Mouse (Mus musculus) stomach, embryonic 16.5 days (tissue): ENCODE measurements around the gene Rnf111. TPM values are rescaled to one million over a fixed set of nuclear protein-coding genes. Genes with fewer than 3 reads are reported as not detected.
"Not testable (repeated sequence)": the region's sequence is repeated elsewhere in the genome, so short reads cannot be mapped to it uniquely, and the experiment has no call there.

Source experiments
- ATAC-seq: fragments of 200-750 bp; cut with Nextera tagmentation; 2 replicates; pipeline ENCODE4 v1.8.0; 2017; ENCODE audit warnings: moderate number of reproducible peaks, moderate TSS enrichment; ENCODE audit not compliant: insufficient read depth, low FRiP score
- H3K27ac ChIP-seq: fragments of 300-500 bp; sonication (generic); 2 replicates; pipeline ENCODE4 v1.5.1; 2014; ENCODE audit warnings: low read length
- H3K27me3 ChIP-seq: fragments of 300-500 bp; sonication (generic); 2 replicates; pipeline ENCODE4 v1.6.1; 2014; ENCODE audit warnings: low read length, control low read depth, mixed read lengths; ENCODE audit not compliant: control insufficient read depth, insufficient read depth
- H3K36me3 ChIP-seq: fragments of 300-500 bp; sonication (generic); 2 replicates; pipeline ENCODE4 v1.6.1; 2014; ENCODE audit warnings: low read length; ENCODE audit not compliant: control insufficient read depth, insufficient read depth
- H3K4me1 ChIP-seq: fragments of 300-500 bp; sonication (generic); 2 replicates; pipeline ENCODE4 v1.6.1; 2014; ENCODE audit warnings: low read length, control low read depth, mixed read lengths; ENCODE audit not compliant: control insufficient read depth, insufficient read depth
- H3K4me2 ChIP-seq: fragments of 300-500 bp; sonication (generic); 2 replicates; pipeline ENCODE4 v1.6.1; 2014; ENCODE audit warnings: low read depth, low read length, mixed read lengths
- H3K4me3 ChIP-seq: fragments of 300-500 bp; sonication (generic); replicated peaks from 2 replicates; pipeline ENCODE4 v1.5.1; 2014; ENCODE audit warnings: mild to moderate bottlenecking, low read length
- H3K9ac ChIP-seq: fragments of 300-500 bp; sonication (generic); 2 replicates; pipeline ENCODE4 v1.6.1; 2014; ENCODE audit warnings: low read length
- H3K9me3 ChIP-seq: fragments of 300-500 bp; sonication (generic); replicated peaks from 2 replicates; pipeline ENCODE4 v1.6.1; 2016; ENCODE audit warnings: low read length, control low read depth; ENCODE audit not compliant: control insufficient read depth
- WGBS: fragments of 180-500 bp; shearing (Covaris S2); extraction: QIAGEN DNeasy Blood & Tissue Kit; methylation state at CpG from one replicate; pipeline ENCODE4 v1.1.7; 2014; 5-methylcytosine and 5-hydroxymethylcytosine counted together
- polyA plus RNA-seq: library from polyadenylated mRNA; unstranded; fragments of >200 nt; fragmentation: Nextera tagmentation; extraction: Ambion mirVana; gene quantifications from 2 replicates; pipeline ENCODE4 v1.2.1, GENCODE M21; 2015

The Rnf111 gene
- polyA plus RNA-seq, result 20.2 and 20.6 TPM in 2 replicates

- H3K4me3 ChIP-seq, result peak within 1 kb of the TSS; percentile 95
- H3K36me3 ChIP-seq, result no peaks in the 10 kb centered on the region
- H3K27me3 ChIP-seq, result no peaks in the 10 kb centered on the region
- under 1% methylated on average over 45 of the region's 45 CpGs for WGBS
- H3K4me1 ChIP-seq, result peaks cover 11% of the 10 kb centered on the region
- H3K27ac ChIP-seq, result peak within 1 kb of the TSS; percentile 98
- ATAC-seq, result peak; percentile 97
- peak within 1 kb of the TSS; percentile 98 for H3K9ac ChIP-seq
- no peaks in the 10 kb centered on the region for H3K9me3 ChIP-seq
- peak within 1 kb of the TSS; percentile 66 for H3K4me2 ChIP-seq
Observed at GRCm38 (mm10) chr9:70503626-70504041, at the start of gene Rnf111. Rnf111 (minus strand) TSS chr9:70503725.

- H3K36me3 ChIP-seq, result peaks cover 10% of the 10 kb centered on the region; the same call in 1 of the 2 replicates
- WGBS, result 93% methylated on average over 2 of the region's 2 CpGs
- not testable (repeated sequence) for H3K9ac ChIP-seq, H3K9me3 ChIP-seq, H3K27me3 ChIP-seq, H3K4me2 ChIP-seq, ATAC-seq, H3K4me3 ChIP-seq, H3K27ac ChIP-seq, H3K4me1 ChIP-seq
Observed at GRCm38 (mm10) chr9:70552233-70552632, 48.7 kb upstream of the Rnf111 start.

DNA sequence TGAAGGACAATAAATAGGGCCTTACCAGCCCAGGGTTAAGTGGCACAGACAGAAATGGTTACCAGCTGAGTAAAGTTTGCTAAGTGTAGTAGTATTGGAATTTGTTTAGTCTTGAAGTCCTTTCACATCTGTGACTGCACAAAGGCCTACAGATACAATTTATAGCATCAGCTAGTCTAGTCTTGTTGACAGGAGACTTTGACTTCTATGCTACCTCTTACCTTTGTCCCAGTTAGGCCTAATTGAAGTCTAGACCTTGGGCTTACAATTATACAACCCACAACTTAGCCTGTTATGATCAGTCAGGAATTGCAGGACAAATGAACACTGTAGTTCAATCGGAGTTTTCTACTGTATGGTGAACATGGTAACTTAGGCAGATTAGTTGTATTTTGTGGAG, 48.0 kb upstream of the Rnf111 start:
- Histone ChIP-seq H3K27ac (no peak overlapping the region), H3K4me2 (no peak overlapping the region), H3K9me3 (peaks cover 6% of the 10 kb centered on the region; the same call in 1 of the 2 replicates), H3K27me3 (no peaks in the 10 kb centered on the region), H3K9ac (no peak overlapping the region), H3K4me1 (no peaks in the 10 kb centered on the region), H3K36me3 (peaks cover 10% of the 10 kb centered on the region; the same call in 1 of the 2 replicates), H3K4me3 (no peak overlapping the region)
- ATAC-seq, result no peak
- WGBS, result 92% methylated on average over 1 of the region's 1 CpGs

DNA sequence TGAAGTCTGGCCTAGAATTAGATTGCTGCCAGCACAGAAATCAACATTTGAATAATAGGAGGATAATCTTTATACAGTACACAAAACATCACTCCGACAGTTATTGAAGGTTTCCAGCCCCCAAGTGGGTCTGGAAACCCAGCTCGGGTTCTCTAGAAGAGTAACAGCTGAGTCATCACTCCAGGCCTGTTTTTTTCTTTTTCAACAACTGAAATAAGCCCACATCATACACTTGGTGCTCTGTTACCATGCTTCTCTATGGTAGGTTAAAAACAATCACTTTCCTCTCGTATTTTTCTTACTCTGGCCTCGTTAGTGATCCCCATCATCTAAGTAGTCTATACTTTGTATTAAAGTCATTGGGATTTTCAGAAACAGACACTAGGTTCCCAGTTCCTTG, 44.8 kb upstream of the Rnf111 start:
- Histone ChIP-seq H3K4me3 (no peak overlapping the region), H3K27me3 (no peaks in the 10 kb centered on the region), H3K4me1 (peaks cover 7% of the 10 kb centered on the region; the same call in 1 of the 2 replicates), H3K4me2 (no peak overlapping the region), H3K9me3 (peaks cover 3% of the 10 kb centered on the region; the same call in 1 of the 2 replicates), H3K9ac (no peak overlapping the region), H3K27ac (no peak overlapping the region), H3K36me3 (peaks cover 10% of the 10 kb centered on the region; the same call in 1 of the 2 replicates)
- ATAC-seq, result no peak
- WGBS, result 67% methylated on average over 4 of the region's 4 CpGs

DNA sequence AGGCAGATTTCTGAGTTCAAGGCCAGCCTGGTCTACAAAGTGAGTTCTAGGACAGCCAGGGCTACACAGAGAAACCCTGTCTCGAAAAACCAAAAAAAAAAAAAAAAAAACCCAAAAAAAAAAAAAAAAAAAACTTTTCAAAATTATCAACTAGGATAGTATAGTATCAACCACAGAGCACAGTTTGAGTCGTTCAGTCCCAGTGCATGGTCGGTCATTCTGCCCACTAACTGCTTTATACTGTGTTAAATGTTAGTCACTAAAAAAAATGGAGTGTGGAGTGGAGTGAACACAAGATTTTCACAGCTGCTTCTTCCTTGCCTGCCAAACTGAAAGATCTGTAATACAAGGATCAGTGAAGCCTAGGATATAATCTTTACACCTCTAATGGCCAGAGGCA, 43.1 kb upstream of the Rnf111 start:
- not testable (repeated sequence) for H3K4me3 ChIP-seq, H3K36me3 ChIP-seq, H3K4me1 ChIP-seq, H3K9ac ChIP-seq, H3K4me2 ChIP-seq, ATAC-seq, H3K27me3 ChIP-seq, H3K9me3 ChIP-seq, H3K27ac ChIP-seq
- WGBS, result 69% methylated on average over 3 of the region's 3 CpGs

- Histone ChIP-seq H3K4me2 (no peak overlapping the region), H3K9ac (no peak overlapping the region), H3K9me3 (no peaks in the 10 kb centered on the region), H3K4me3 (no peak overlapping the region), H3K36me3 (no peaks in the 10 kb centered on the region), H3K27me3 (no peaks in the 10 kb centered on the region), H3K4me1 (peaks cover 7% of the 10 kb centered on the region; the same call in 1 of the 2 replicates), H3K27ac (no peak overlapping the region)
- no peak for ATAC-seq
- 58% methylated on average over 1 of the region's 1 CpGs for WGBS
Observed at GRCm38 (mm10) chr9:70544831-70545230, 41.3 kb upstream of the Rnf111 start.

DNA sequence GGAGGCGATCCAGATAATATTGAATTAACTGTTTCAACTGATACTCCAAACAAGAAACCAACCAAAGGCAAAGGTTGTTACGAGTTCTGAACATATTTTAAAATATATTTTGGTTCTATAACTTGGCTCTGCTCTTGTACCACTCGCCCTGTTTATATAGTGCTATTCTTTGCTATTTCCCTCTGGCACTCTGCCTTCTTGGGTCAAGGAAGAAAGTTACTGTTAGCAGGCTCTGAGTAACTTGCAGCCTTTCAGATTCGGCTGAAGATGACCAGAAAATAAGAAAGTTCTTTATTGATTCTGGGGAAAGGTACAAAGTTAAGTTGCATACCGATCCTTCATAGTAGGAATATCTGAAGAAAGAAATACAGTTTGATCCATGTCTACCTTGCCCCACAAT, 40.5 kb upstream of the Rnf111 start:
- peak overlapping the region; percentile 76 for H3K4me3 ChIP-seq
- H3K9ac ChIP-seq, result peak overlapping the region; percentile 46
- no peak for ATAC-seq
- H3K4me1 ChIP-seq, result peaks cover 7% of the 10 kb centered on the region; the same call in 1 of the 2 replicates
- 37% methylated on average over 5 of the region's 5 CpGs for WGBS
- H3K9me3 ChIP-seq, result no peaks in the 10 kb centered on the region
- H3K27ac ChIP-seq, result no peak overlapping the region
- H3K27me3 ChIP-seq, result no peaks in the 10 kb centered on the region
- no peaks in the 10 kb centered on the region for H3K36me3 ChIP-seq
- H3K4me2 ChIP-seq, result peak overlapping the region; percentile 79

GRCm38 (mm10) chr9:70543048-70543880, 39.7 kb upstream of the Rnf111 start:
- WGBS, result 1% methylated on average over 63 of the region's 64 CpGs
- no peaks in the 10 kb centered on the region for H3K36me3 ChIP-seq

GRCm38 (mm10) chr9:70542305-70543041, 38.9 kb upstream of the Rnf111 start, which contains the start of gene Sltm:
Sltm (plus strand) TSS chr9:70542754.
- WGBS, result under 1% methylated on average over 72 of the region's 75 CpGs
- Histone ChIP-seq H3K36me3 (no peaks in the 10 kb centered on the region), H3K9ac (peak within 1 kb of the TSS; percentile 90), H3K4me2 (peak within 1 kb of the TSS; percentile 91), H3K4me3 (peak within 1 kb of the TSS; percentile 76), H3K4me1 (peaks cover 7% of the 10 kb centered on the region; the same call in 1 of the 2 replicates), H3K27ac (peak within 1 kb of the TSS; percentile 99), H3K9me3 (no peaks in the 10 kb centered on the region), H3K27me3 (no peaks in the 10 kb centered on the region)
- peak; percentile 97 for ATAC-seq

More at GRCm38 (mm10) chr9:70543048-70543880, 39.7 kb upstream of the Rnf111 start:
- Histone ChIP-seq H3K4me2 (peak overlapping the region; percentile 79), H3K4me3 (peak overlapping the region; percentile 76), H3K27ac (peak overlapping the region; percentile 99), H3K9ac (peak overlapping the region; percentile 90), H3K9me3 (no peaks in the 10 kb centered on the region), H3K4me1 (peaks cover 7% of the 10 kb centered on the region; the same call in 1 of the 2 replicates), H3K27me3 (no peaks in the 10 kb centered on the region)
- peak; percentile 61 for ATAC-seq
